Mouse (Mus musculus) layer of hippocampus, postnatal 10 days (tissue): ENCODE measurements around the gene Bcl2l14. TPM values are rescaled to one million over a fixed set of nuclear protein-coding genes. Genes with fewer than 3 reads are reported as not detected.

Experiments
- DNase-seq, 2 experiments: peaks; one replicate each; pipeline ENCODE4 v3.0.0; 2021; ENCODE audit warnings: low spot score in 2 of 2
- long read RNA-seq: library from polyadenylated mRNA; stranded (forward); transcript quantifications from one replicate; pipeline ENCODE4 v2.0.0, GENCODE M21; 2023
- total RNA-seq, 2 experiments: library from RNA; stranded (reverse); gene quantifications; 2 replicates each; pipeline ENCODE4 v1.2.3; 2021

Gene Bcl2l14
- not detected for total RNA-seq
- long read RNA-seq: 0 reads

DNA sequence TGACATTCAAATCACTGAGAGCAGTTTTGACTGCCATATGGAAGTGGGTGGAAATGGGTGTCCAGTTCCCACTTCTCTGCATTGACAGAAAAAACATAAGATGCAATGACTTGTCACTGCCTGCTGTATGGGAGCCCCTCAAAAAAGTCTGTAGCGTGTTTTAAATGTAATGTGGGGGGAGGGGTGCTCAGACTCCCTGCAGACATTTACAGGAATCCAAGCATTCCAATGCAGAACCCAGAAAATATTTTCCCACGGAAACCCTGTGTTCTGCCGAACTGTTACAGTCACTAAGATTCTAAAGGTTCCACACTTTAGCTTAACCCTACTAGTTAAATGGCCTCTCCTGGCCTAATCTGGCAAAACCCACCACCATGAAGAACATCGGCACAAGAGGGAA, at the start of gene Bcl2l14:
TSS of gene Bcl2l14 (plus strand) at position 301 of the 400 bp plus-strand sequence.
- no peak for DNase-seq

DNA sequence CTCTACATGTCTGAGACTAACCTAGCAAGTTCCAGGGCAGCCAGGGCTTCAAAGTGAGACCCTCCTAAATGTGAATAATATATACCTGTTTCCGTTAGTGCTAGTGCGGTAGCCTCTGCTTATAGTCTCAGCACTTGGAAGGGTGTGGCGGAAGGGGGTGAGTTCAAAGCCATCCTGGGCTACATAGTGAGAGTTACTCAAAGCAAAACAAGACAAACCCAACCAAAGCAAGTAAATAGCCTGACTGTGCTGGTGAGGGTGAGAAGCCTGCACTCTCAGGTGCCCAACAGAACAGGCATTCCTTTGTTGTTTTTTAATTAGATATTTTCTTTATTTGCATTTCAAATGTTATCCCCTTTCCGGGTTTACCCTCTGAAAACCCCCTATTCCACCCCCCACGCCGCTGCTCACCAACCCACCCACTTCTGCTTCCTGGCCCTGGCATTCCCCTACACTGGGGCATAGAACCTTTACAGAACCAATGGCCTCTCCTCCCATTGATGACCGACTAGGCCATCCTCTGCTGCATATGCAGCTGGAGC, 47.5 kb upstream of the Bcl2l14 start:
- DNase-seq: no peak

DNA sequence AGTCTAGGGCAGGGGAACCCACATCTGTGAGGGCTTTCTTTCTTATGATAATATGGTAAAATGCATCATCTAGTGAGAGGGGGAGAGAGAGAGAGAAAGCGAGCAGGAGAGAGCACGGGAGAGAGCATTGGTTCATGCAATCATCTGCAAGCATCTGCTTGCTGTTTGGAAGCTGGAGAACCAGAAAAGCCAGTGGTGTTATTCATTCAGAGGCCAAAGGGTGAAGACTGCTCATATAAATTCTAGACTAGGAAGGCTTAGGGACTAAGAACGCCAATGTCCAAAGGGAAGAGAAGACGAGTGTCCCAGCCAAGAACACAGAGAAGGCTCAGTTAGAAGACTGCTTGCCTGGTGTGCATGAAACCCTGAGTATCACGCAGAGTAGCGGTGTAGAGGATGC, 43.2 kb upstream of the Bcl2l14 start:
- DNase-seq: no peak

DNA sequence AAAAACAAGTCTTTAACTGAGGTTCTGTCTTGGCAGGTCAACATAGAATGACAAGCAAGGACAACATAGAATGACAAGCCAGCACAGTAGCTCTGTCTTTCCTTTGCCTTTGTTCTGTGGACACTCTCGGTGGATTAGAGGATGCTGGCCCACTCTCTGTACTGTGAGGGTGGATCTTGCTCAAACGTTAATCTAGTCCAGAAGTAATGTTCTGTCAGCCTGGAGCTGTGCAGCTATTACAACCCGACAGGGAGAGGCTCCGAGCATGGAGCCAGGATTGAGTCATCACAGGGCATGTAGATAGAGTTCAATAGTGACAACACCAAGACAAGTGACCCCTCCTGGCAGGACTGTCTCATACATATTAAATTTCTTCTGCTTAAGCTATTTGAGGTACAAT, 42.4 kb upstream of the Bcl2l14 start:
- DNase-seq: no peak

DNA sequence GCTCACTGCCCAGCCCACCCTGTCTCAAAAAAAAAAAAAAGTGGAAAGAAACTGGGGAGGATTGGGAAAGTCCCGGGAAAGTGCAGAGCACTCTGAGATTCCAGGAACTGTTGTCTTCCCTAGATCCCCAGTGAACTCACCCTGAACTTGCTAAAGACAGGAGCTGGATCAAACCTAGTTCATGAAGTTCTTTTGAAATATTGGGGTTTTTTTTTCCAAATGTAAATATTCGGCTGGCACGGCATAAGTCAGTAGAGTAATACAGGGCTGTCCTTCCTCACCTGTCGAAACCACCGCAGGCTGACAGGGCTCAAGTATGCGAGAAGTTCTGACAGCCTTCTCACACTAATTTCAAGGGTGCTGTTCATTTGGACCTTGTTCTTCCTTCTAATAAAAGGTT, 38.5 kb upstream of the Bcl2l14 start:
- DNase-seq: no peak

DNA sequence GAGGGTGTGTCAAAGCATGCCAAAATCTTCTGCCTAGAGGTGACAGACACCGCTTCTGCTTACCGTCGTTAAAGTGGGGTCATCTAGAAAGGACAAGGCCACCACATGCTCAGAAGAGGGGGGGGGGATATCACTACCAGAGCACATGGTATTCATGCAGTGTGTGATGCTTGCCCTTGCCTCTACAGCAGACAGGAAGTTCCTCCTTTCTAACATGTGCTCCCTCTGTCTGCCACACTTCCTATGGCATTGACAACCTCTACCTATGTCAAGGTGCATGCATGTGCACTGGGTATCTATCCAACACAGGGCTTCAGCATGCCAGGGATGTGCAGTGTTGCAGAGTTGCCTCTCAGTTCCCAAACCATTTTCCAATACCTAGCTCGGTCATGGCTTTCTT, 36.0 kb upstream of the Bcl2l14 start:
- no peak for DNase-seq

DNA sequence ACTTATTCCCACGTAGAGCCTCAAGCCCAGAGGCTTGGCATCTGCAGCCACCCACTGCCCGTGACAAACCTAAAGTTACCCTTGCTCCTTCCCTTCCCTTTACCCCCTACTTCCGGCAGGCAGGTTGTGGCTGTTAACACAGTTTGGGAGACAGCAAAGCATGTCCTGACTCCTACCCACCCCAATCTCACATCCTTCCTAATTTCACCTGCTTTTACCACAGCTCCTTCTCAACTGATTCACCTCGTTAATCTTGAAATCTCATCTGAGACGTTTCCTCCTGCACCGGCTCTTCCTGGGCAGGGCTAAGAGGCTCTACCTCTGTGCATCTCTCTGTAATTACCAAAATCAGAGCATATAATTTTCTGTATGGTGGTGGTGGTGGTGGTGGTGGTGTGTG, 31.5 kb upstream of the Bcl2l14 start:
- no peak for DNase-seq

DNA sequence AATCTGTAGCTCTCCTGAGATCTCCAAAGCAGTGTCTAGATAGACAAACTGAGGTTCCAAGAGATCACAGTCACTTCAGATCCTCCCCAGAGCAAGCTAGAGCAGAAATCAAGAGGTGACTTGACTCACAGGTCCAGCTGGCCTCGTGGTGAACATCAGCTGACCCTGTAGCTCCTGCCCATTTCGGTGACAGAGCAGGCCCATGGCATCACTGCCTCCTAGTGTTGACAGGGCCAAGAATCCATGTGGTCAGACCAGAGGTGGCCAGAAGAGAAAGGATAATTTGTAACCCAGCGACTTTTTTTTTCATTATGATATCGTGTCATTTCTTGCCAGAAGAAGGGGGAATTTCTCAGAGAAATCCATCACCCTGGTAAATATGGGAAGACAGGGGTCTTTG, 30.2 kb upstream of the Bcl2l14 start:
- DNase-seq: no peak

DNA sequence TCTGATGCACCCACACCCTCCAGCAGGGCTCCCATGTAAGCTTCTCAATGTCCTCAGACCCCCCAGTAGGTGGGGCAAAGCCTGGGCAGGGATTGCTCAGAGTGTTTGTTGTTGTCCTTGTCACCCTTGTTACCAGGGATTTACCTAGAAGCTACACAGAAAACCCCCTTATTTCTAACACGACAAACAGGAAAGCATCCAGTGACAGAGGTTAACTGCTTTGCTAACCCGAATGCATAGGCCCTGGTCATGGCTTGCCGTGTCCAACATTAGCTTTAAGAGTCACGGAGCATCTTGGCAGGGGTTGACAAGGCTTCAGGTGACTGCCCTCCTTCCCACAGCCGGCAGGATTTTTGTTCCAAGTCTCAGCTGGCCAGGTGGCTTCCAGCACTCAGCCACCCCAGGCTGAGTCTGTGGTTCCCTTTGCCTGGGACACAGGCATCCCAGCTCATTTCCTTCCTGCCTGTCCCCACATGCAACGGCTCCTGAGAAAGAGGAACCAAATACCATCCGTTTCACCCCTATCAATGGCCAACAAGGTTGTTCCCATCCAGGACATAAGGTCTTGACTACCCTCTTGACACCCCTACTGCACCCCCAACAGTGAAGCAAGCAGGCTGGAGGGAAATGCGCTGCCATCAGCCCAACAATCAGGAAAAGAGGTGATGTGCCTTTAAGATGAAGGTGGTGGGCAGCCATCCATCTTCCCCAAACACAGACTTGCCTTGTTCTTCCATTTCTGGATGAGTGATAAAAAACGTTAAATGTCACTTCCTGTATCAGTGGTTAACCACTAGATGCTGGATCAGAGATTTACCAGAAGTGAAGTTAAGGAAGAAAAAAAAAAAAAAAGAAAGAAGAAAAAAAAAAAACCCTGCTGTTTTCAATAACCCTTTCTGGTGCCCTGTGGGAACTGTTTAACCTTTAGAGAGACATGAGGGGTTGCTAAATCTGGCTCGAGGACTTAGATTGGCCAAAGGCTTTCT, 29.5 kb upstream of the Bcl2l14 start:
- DNase-seq: peak in 1 of 2 experiments; percentile 39

DNA sequence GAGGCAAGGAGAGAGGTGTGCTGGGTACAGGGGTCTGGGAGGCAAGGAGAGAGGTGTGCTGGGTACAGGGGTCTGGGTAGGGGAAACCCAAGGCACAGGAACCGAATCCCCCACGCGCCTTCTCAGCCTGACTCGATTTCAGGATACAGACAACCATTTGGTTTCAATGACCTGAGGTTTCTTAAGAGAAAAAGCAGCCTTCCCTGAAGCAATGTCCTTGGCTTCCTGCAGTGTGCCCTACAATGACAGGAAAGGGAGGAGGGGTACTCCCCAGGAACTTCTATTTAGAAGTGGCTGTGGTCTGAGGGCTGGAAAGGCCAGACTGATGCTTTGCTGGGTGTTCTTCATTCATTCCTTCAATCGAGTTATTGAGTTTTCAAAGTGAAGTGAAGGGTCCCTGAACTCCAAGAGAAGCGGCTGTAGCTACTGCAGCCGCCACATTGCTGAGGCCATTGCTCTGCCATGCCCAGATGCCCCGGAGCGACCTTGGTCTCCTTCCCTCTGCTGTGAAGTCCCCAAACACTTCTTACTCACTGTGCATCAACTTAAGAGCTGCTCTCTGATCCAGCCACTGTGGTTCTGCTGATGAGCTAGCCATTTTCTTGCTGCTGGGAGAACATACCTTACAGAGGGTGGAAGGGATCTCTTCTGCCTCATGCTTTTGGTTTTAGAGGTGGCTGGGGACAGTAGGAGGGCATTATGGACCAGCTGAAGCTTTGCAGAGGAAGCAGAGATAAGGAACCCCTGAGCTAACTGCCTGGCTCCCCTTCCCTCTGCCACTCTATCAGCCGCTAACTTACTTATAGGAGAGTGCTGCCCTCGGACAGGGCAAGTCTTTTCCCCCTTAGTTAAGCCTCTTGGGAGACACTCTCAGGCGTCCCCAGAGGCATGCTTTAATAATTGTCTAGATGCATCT, 28.5 kb upstream of the Bcl2l14 start:
- no peak for DNase-seq

DNA sequence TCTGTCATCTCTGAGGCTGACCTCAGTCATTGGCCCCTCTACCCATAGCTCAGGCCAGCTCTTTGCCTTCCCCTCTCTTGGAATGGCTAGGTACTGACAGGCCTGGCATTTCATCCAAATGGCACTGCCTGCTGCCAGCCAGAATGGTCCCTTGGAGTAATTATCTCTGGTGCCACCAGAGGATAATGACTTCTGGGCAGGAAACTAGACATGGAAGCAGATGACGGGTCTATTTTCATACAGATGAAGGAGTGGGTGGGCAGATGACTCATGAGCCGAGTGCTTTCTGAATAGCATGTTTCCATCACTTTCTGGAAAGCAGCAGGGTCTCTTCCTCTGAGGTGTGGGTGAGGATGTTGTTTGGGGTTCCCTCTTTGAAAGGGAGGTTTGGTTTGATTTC, 23.2 kb upstream of the Bcl2l14 start:
- DNase-seq: peak; percentile 30 to 47

DNA sequence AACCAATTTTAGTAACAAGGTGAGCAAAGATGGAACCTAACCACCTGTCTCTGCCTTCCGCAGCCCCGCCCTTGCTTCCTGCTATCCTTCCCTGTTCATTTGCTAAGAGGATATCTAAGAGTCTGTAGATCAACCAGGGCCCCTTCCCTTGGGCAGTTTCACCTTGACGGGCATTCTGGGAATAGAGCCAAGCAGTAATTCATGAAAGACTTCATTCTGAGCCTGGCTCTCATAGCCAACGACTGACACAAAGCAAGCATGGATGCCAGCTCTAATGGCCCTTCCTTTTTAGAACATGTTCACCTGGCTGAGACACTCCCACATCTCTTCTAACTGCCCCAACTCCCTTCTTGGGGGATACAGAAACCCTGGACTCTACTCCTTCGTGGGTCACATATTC, 18.9 kb upstream of the Bcl2l14 start:
- no peak for DNase-seq

DNA sequence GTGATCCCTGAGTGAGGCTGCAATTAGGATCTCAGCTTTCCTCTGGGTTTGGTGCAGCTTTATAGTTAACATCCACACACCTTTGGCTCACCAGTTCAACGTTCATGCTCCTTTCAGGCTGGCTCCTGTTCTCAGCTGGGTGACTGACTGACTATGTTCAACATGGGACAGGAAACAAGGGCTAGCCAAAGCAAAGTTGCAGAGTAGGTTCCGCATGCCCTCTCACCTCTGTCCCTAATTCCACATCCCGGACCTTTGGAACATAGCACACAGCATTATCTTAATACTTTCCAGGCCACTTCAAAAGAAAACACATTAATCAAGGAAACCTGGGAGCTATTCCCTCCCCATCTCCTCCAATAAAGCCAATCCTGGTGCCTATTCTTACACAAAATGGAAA, 18.3 kb upstream of the Bcl2l14 start:
- DNase-seq: no peak

DNA sequence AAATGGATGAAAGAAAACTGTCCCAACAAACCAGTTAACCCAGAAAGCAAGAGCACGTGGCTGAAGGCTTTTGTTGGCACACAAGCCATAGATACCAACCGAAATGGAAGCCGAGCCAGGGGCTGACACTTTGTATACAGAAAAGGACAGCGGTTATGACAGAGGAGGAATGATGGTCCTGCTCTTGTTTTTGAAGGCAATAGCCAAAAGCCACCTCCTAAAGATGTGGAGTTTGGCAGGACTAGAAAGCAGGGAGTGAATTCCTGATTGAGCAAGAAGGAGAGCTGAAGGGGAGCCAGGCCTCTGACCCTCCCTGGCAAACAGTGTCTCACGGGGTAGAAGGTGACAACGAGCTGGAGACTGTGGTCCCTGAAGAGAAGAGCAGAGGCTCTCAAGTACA, 14.7 kb upstream of the Bcl2l14 start:
- no peak for DNase-seq

DNA sequence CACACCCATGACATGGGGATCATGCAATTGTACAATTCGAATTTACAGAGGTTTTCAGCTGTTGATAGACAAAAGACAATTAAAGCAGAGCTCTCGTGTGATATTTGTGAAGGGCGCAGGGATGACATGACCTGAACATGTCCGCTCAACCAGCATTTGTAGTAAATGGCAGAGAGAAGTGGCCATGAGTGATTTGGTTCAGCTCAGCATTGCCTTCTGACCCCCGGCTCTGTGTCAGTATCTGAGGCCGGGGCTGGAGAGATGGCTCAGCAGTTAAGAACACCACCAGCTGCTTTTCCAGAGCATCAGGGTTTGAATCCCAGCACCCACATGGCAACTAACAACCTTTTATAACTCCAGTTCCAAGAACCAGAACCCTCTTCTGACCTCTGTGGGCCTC, 10.2 kb upstream of the Bcl2l14 start:
- no peak for DNase-seq

DNA sequence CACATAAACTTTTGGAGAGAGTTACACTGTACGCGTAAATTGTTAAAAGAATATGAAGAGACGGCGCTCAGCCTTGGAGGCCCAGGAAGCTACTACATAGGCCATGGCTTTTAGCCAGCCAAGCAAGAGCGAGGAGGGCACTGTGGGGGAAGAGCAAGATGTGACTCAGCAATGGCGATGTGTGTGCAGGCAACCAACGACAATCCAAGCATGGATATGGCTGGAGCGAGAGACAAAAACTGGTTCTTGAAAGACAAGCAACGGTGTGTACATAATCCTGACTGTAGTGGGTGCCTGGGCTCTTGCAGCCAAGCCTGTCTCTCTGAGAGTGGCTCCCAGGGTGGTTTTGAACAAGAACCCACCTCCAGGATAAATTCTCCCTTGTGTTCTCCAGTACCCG, 8.7 kb upstream of the Bcl2l14 start:
- DNase-seq: no peak

DNA sequence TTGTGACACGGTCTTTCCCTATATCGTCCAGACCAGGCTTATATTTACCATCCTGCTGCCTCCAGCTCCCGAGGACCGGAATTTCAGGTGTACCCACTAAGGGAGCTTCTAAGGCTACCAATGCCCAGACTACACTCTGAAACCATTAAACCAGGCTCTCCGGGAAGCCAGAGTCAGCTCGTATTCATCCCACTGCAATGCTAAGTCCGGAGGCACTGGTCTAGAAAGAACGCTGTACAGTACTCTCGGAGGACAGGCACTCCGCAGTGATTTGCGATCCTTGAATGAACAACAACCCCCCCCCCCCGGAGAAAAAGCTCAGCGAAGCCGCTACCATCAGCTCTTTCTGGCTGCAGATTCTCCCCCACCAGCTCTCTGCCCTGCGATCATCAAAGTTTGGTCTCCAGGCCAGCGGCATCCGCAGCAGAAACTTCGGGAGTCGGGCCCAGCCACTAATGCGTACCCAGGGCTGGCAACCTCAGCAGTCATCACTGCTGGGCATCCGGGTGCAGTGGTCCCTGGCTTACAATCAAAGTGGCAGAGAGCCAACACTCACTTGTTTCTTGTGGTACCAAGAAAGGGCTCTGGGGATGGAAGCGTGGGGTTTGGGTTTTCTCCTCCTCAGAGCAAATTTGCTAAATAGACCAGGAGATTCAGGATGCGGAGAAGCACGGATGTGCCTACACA, 7.6 kb upstream of the Bcl2l14 start:
- DNase-seq: peak; percentile 51 to 66

DNA sequence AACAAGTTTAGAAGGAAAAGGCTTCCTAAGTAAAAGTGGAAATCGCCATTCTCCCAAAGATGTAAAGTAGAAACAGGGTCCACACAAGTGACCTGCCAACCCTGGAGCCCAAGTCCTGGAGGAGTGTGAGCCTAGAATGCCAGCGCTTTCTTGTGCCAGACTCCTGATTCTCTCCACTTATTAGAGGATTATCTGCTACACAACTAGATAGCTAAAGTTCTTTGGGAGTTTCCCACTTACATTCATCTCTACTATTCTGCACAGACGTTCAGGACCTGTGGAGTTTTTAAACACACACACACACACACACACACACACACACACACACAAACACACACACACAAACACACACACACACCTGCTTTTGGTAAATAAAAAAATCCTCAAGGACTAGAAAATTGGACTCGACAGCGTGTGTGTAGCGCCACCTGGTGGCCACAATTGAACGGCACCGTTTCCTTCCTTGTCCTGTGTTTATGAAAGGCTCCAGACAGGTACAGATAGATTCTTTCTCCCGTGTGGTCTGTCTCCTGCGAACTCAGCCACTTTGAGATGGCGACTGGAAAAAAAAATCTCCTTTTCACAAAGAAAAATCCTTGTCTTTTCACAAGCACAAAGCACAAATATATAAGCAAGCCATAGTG, 6.7 kb upstream of the Bcl2l14 start:
- peak; percentile 87 to 89 for DNase-seq

DNA sequence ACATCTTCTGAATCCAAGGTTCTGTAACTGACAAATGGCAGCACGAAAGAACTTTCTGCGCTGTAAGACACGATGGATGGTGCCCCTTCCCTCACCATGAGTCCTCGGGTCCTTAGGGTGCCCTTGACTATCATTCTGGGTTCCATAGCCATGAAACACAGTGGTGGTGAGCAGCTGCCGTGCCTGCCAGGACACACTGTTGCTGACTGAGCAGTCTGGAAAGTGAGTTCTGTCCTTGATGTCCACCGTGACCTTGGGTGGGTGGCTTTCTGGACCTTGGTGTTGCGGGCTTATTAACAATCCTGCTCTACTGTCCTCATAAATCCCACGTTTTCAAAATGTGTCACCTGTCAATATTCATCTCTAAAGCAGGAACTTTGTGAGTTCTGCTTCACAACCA, 6.2 kb upstream of the Bcl2l14 start:
- DNase-seq: no peak

DNA sequence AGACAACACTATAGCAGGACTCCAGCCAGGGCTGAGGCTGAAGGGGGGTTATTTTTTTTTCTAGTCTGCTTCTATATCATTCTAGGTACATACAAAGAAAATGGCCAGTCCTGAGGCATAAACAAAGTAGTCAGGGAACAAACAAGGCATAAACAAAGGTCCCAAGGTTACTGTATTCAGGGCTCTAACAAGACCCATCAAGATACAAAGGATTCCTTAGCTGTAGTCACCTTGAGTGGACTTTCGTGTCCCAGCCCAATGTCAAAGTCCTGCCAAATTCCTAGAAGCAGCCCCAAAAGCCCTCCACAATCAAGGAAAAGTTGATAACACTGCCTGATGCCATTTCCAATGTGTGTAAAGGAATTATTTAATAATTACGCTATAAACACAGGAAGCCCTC, 5.3 kb upstream of the Bcl2l14 start:
- DNase-seq: no peak
